Mouse (Mus musculus) embryo, embryonic 9.5 days (tissue): ENCODE measurements at regions not wholly inside any gene's neighbourhood (a gene's known extent, or its start where the extent isn't known, plus 50 kb on each side); places are given as distances from the start of the nearest gene placed in this dataset.

Source experiments
- DNase-seq: peaks from one replicate; pipeline ENCODE4 v3.0.0-alpha.2; 2017; ENCODE audit errors: extremely low spot score

- DNase-seq, result no peak
Measured at GRCm38 (mm10) chr4:68179551-68179950, 774.6 kb downstream of the Brinp1 start.

DNA sequence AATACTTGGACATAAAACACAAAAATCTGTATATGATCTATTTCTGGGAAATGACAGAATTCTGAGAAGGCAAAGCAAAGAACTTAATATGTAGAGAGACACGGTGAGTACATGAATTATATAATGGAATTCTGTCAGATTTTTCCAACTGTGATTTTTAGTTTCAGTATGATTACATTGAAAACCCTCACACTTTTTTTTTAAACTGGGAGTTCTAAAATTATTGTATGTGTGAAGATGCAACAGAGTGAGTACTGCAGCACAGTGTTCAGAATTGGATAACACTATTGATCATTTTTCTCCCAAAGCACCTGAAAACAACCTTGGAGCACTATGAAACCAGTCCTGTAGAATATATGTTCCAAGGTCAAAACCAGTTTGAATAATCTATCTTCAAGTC lies 797.7 kb downstream of the Brinp1 start:
- no peak for DNase-seq

DNA sequence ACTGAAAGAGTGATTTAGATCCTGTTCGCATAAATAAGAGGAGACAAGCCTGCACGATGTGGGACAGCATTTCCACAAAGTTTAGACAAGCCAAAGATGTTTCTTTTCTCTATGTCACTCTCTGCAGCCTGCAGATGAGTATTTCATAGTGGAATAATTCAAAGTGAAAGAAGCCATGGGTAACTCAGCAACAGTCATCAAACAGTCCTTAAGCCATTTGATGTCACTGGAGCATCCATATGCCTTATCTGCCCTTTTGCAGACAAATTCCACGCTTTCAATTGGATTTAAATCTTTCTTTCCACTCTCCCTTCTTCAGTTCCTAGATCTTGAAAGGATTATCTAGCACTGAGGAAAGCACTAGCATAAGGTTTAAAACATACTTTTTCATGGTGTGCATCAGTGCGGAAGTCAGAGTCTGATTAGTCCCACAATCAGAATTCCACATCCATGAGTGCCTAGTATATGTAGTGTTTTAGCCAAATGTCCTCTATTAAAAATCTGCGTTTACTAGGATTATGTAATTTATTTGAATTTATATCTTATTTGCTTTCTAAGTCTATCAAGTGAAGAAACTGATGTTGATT lies 805.6 kb downstream of the Brinp1 start:
- DNase-seq, result no peak

DNA sequence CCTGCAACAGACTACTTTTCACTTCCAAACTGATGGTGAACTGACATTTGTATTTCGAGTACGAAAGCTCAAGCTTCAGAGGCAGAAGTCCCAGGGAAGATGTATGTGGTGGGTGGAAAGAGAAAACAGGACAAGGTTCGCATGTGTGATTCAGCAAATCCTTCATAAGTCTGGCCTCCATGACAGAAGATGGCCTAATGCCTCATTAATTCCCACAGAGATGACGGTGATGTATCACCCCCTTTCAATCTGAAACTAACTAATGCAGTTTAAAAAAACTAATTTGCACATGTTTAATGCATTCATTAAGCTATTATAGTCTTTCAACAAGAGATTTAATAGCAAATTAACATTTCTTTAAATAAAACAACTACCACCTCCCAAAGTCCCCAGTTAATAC lies 826.1 kb downstream of the Brinp1 start:
- no peak for DNase-seq

GRCm38 (mm10) chr4:68114502-68114901 lies 839.7 kb downstream of the Brinp1 start:
- no peak for DNase-seq

DNA sequence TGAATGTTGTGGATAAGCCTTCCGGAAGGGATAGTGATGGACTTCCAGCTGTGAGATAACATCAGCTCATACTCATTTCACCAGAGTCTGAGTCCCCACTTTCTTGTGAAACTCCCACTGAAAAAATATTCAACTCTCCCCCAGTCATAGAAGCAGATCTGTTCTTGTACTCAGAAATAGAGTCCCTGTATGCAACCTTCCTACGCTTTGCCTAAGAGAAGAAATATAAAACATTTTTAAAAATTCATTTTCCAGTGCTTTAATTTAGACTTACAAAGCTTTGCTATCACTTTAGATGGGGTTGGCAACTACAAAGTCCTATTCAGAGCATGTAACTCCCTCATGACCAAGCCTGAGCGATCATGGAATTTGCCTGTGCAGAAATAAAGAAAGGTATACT lies 868.9 kb downstream of the Brinp1 start:
- DNase-seq, result no peak

GRCm38 (mm10) chr4:68056813-68057578 lies 897.2 kb downstream of the Brinp1 start:
- DNase-seq, result no peak

GRCm38 (mm10) chr4:68022891-68023303 lies 931.3 kb downstream of the Brinp1 start:
- peak; percentile 60 for DNase-seq

DNA sequence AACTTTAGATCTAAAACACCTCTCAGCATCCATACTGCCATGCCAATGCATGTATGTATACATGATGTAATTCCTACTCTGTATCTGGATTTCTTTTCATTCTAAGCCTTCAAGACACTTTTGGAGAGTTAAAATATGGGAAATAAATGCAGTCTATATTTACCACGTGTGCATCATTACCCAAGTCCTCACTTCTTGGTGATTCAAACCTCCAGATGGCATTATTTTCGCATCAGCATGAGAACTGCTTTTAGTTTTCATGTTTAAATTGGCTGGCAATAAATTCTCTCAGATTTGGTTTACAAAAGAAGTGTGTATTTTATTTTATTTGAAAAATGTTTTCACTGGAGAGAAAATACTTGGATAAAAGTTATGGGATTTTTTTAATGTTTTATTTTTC lies 942.8 kb downstream of the Brinp1 start:
- no peak for DNase-seq

GRCm38 (mm10) chr4:67994796-67995283 lies 959.4 kb downstream of the Brinp1 start:
- DNase-seq, result no peak

DNA sequence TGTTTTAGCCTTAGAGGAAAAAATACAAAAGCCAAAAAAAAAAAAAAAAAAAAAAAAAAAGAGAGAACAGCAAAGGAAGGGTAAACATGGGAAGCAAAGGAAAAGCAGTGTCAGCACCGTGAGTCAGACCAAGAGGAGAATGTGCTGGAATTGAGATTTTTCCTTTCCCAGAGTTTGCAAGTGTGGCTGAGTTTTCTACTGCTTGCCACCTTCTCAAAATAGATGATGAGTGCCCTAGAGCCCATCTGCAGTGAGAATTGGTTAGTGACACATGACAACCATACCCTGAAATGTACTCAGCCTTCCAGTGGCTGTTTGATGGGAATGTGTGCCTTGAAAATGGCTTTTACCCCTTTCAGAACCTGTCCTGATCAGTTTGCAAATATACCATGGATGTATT lies 990.7 kb downstream of the Brinp1 start:
- DNase-seq, result no peak

GRCm38 (mm10) chr4:67948000-67948399 lies 1006.2 kb downstream of the Brinp1 start:
- no peak for DNase-seq

- DNase-seq, result no peak
Measured at GRCm38 (mm10) chr4:67932481-67932880, 1021.7 kb downstream of the Brinp1 start.

- DNase-seq, result no peak
Measured at GRCm38 (mm10) chr4:67899109-67899508, 1055.1 kb downstream of the Brinp1 start.

DNA sequence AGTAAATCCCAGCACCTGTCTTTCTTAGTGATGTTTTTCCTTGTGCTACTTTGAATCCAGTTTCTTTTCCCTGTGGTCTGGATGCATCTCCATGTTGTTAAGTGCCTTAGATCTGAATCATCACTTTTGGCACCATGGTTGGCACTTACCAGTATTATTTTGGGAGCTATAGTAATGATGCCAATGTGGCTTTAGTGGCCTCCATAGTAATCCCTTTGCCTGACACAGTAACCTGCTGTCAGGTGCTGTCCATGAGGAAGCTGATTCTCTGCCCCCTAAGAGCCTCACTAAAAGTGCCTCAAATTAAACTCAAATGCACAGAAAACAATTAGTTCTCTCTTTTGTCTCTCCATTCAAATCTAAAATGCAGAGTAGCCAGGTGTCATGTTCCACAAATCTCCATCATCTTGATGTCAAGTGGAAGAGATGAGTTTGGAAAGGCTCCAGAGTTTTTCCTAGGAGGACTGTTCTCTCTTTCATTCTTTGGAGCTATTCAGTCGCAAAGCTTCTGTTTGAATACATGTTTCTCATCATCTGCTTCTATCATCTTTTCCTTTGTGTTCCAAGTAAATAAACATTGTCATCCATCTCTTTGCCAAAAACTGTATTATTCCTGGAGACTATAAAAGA lies 1062.1 kb downstream of the Brinp1 start:
- DNase-seq, result no peak

DNA sequence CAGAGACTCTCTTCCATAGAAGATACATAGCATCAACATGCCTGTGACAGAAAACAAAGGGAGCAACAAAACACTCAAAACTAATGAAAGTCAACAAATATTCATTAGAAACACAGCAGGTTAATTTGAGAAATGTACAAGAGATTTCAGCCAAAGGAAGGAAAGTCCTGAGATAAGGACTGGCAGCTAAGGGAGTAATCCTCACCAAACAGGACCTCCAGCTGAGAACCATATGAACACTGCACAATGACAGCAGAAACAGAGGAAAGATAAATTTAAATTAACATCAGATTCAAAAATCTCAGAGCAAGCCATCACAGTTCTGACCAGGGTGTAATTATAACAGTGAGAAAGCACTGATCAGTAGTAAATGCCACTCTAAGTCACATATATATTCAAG lies 1060.6 kb downstream of the Tlr4 start:
- no peak for DNase-seq

GRCm38 (mm10) chr4:67885204-67885603 lies 1057.8 kb downstream of the Tlr4 start:
- no peak for DNase-seq

DNA sequence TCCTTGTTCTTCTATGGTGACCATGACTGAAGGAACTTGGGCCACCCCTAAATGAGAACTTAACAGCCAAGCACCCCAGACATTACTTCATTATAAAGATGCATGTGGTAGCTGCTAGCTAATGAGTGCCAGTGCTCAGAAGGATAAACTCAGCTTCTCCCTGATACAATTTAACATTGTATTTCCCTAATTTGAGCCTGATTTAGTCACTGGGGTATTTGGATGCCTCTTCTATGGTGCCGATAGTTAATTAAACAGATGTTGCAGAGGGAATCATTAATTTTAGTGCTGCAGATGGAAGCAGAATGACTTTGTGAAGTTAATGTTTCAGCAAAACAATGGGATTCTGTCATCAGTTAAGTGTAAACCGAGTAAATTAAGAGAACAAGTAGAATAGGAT lies 1034.8 kb downstream of the Tlr4 start:
- no peak for DNase-seq

GRCm38 (mm10) chr4:67861801-67862200 lies 1034.4 kb downstream of the Tlr4 start:
- no peak for DNase-seq

- DNase-seq, result no peak
Measured at GRCm38 (mm10) chr4:67853001-67853400, 1025.6 kb downstream of the Tlr4 start.

GRCm38 (mm10) chr4:67833397-67833796 lies 1006.0 kb downstream of the Tlr4 start:
- no peak for DNase-seq

DNA sequence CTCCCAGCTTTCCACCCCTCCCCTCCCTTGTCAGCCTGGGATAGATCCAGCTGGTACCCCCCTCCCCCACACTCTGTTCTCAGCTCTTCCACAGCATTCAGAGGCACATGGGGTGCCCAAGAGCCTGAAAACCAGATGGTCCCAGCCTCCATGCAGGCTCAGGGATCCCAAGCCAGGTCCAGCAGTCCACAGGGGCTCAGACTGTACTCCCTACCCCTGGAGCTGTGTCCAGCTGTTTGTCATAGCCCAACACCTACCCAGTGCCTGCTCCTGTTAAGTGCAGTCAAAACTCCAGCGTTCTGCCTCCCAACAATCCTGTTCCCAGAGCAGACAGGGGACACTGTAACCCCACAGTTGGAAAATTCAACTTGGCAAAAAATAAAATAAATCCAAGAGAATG lies 998.1 kb downstream of the Tlr4 start:
- no peak for DNase-seq

- DNase-seq, result no peak
Measured at GRCm38 (mm10) chr4:67796050-67796449, 968.7 kb downstream of the Tlr4 start.
